Mouse (Mus musculus) E14TG2a.4 (cell line): ENCODE results near the gene Rtel1.

ENCODE experiments used
- CTCF ChIP-seq: conservative IDR thresholded peaks from 2 replicates; pipeline ENCODE4 v1.5.1; 2014; ENCODE audit warnings: low read length
- NANOG ChIP-seq: IDR thresholded peaks from 2 replicates; pipeline ENCODE4 v1.6.1; 2014; ENCODE audit warnings: borderline replicate concordance, low read length, mixed read lengths
- POU5F1 ChIP-seq: IDR thresholded peaks from 2 replicates; pipeline ENCODE4 v1.6.1; 2014; ENCODE audit warnings: low read length, borderline replicate concordance

- no peak for TF ChIP-seq CTCF
- TF ChIP-seq POU5F1 = no peak
- TF ChIP-seq NANOG = peak; percentile 47; the same call in 1 of the 2 replicates
These were observed 2.6 kb downstream of the Rtel1 start for GRCm38 (mm10) chr2:181322136-181322535.
